Mouse (Mus musculus) layer of hippocampus, adult 11-12 months (tissue): ENCODE results near the gene Carns1.

Experiments
- DNase-seq: peaks from one replicate; pipeline ENCODE4 v3.0.0; 2022; ENCODE audit warnings: low spot score

Carns1 gene

GRCm38 (mm10) chr19:4202149-4202548 is 26.9 kb upstream of the Carns1 start:
- DNase-seq, result no peak

GRCm38 (mm10) chr19:4201291-4201909 is 26.1 kb upstream of the Carns1 start, which contains the start of gene Rad9a:
Gene Rad9a (minus strand): TSS chr19:4201662.
- DNase-seq, result peak; percentile 98

DNA sequence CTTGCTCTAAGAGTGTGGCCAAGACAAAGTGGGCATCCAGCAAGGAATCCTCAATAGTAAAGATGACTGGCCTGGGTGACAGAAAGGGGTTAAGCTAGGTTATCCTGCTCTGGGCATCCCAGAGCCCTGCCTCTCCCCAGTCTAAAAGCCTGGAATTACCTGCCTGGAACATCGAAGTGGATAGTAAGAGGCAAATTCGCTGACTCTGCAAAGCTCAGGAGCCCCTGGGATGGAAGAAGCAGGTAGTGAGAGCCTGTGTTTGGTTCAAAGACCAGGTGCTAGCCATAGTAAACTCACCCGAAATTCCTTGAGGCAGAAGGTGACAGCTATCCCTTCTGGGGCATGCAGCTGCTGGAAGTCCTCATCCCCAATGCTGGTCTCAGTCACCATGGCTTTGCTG is 21.9 kb upstream of the Carns1 start:
- DNase-seq, result no peak

- DNase-seq, result no peak
These were observed 21.3 kb upstream of the Carns1 start for GRCm38 (mm10) chr19:4196548-4196947.

- no peak for DNase-seq
These were observed 20.8 kb upstream of the Carns1 start for GRCm38 (mm10) chr19:4196048-4196447.

- DNase-seq, result no peak
These were observed 19.7 kb upstream of the Carns1 start for GRCm38 (mm10) chr19:4194776-4195650.

GRCm38 (mm10) chr19:4194021-4194724 is 18.9 kb upstream of the Carns1 start:
- DNase-seq, result no peak

- DNase-seq, result no peak
These were observed 17.9 kb upstream of the Carns1 start for GRCm38 (mm10) chr19:4193129-4193528.

- DNase-seq, result no peak
These were observed 17.1 kb upstream of the Carns1 start for GRCm38 (mm10) chr19:4192251-4192985.

- peak; percentile 91 for DNase-seq
These were observed 16.4 kb upstream of the Carns1 start, which contains the start of gene Ppp1ca for GRCm38 (mm10) chr19:4191528-4192250. Gene Ppp1ca (plus strand): TSS chr19:4192065.

GRCm38 (mm10) chr19:4190831-4191334 is 15.6 kb upstream of the Carns1 start, which contains the start of gene Tbc1d10c:
Gene Tbc1d10c (minus strand): TSS chr19:4191284.
- DNase-seq, result no peak

- DNase-seq, result no peak
These were observed 13.9 kb upstream of the Carns1 start for GRCm38 (mm10) chr19:4189051-4189620.

DNA sequence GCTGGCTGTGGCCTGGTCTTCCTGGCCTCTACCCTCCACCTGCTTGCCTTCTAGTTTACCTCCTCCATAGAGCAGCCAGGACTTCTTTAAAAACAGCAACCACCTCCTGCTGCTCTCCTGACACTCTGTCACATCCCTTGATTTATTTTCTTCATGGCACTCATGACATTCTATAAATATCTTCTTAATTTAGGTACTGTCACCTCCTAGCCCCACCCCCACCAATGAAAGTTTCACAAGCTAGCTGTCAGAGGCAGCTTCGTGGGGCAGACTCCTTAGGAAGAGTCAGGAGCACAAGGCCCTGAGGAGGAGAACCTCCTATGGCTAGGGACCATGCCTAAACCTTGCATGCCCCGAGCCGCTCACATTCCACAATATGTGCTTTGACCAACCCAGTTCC is 12.0 kb upstream of the Carns1 start:
- no peak for DNase-seq

DNA sequence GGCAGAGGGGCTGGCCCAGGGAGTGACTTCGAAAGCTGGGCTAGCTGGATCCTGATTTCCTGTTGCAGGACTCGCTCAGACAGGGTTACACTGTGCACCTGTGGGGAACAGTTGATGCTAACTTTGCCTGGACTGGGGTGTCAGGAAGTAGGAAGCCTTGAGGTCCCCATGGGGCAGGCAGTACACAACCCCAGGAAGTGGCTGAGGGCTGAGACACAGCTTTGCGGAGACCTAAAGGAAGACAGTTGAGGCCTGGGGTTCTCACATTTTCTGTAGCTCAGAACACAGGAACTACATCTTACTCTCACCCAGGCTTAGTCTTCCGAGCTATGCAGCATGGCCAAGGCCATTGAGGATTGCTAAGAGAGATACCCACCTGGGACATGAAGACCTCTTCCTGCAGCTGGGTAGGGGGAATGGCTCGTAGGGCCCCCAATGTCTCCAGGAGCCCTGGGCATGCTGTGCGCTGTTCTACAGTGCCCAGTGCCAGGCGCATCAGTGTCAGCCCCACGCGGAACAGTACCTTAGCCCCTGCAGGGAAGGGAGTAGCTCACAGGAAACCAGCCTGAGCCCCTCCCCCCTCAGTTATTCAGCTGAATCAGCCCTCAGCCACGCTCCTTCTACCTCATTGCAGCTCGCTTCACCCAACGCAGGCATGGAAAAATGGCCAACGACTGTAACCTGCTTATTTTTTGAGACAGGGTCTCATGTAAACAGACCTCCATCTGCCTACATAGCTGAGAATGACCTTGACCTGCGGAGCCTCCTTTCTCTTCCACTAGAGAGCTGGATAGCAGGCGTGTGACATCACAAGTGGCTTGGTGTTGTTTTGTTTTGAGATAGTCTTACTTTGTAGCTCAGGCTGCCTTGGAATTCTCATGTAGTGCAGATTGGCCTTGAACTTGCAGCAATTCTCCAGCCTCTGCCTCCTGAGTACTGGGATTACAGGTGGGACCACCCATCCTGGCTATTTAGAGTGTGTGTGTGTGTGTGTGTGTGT is 10.0 kb upstream of the Carns1 start:
- DNase-seq, result no peak

- no peak for DNase-seq
These were observed 8.4 kb upstream of the Carns1 start for GRCm38 (mm10) chr19:4183689-4184088.

- peak; percentile 79 for DNase-seq
These were observed 6.6 kb upstream of the Carns1 start for GRCm38 (mm10) chr19:4181892-4182291.

DNA sequence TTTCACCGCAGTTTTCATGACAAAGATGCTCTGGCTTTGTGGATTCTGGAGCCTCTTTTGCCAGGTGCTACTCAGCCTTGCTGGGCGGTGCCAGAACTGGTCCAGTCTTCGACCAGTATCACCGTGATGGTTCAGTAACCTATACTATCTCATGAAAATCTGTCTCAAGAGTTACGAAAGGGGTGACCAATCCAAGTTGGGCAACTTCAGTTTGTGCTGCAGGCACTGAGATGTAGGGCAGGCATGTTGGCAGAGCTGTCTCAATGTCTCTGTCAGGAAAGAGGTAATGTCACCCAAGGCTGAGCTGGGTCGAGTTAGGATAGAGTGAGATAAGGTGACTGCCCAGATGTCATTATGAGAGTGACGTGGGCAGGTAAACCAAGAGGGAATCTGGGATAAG is 5.1 kb upstream of the Carns1 start:
- DNase-seq, result no peak

DNA sequence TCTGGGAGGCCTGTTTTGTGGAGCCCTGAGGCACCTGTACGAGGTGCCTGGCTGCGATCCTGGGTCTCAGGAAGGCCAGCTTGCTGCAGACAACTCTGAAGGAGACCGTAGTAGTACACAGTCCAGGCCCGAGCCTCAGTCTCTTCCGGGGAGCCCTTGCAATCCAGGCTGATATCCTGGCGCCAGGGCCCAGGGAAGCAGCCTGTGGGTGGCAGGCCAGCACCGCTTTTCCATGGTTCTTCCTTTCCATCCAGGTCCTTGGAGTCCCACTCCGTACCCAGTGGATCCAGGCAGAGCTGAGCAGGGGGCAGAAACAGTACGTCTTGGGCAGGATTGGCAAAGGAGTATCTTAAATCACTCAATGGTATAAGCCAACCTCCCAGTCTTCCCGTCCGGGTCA is 2.4 kb downstream of the Carns1 start:
- DNase-seq, result no peak
